Mouse (Mus musculus) heart, postnatal 14 days (tissue): ENCODE measurements around the gene Gm28051. TPM values are rescaled to one million over a fixed set of nuclear protein-coding genes. Genes with fewer than 3 reads are reported as not detected.
A peak's percentile ranks its signal among the peaks of the same experiment; 100 is the strongest.

ENCODE experiments used
- DNase-seq, 2 experiments: peaks; one replicate each; pipeline ENCODE4 v3.0.0; 2021 to 2022
- intact Hi-C: fragments of 180-260 bp; cut with DNase I; formaldehyde crosslinking; loops from one replicate; pipeline ENCODE4 v1.15.1; 2025
- total RNA-seq, 2 experiments: library from RNA; stranded (reverse); gene quantifications; 2 replicates each; pipeline ENCODE4 v1.2.3; 2021

The Gm28051 gene
- total RNA-seq, 2 experiments from 2014 or later, result not detected

- intact Hi-C loops, result loop anchor here (5.0 kb wide), 1 partner anchor 133 kb away; the partner anchor contains the start of gene Btbd7
- peak; percentile 89 to 92 for DNase-seq
Measured at GRCm38 (mm10) chr12:102743589-102744574, 13.7 kb downstream of the Gm28051 start, which contains the start of the genes Moap1 and Tmem251. Gene Moap1, minus strand, starts transcription at chr12:102743661. Gene Tmem251, plus strand, starts transcription at chr12:102743762.

GRCm38 (mm10) chr12:102743036-102743588, 14.5 kb downstream of the Gm28051 start:
- no peak for DNase-seq
- intact Hi-C loops, result loop anchor here (5.0 kb wide), 1 partner anchor 134 kb away; the partner anchor contains the start of gene Btbd7

GRCm38 (mm10) chr12:102742056-102742455, 15.5 kb downstream of the Gm28051 start:
- intact Hi-C loops, result loop anchor here (5.0 kb wide), 1 partner anchor 135 kb away; the partner anchor contains the start of gene Btbd7

GRCm38 (mm10) chr12:102740285-102740684, 17.3 kb downstream of the Gm28051 start:
- no peak for DNase-seq
- intact Hi-C loops, result loop anchor here (2.0 to 5.0 kb wide), 2 partner anchors 137 to 325 kb away; partner anchors contain the start of gene Btbd7

More at GRCm38 (mm10) chr12:102742056-102742455, 15.5 kb downstream of the Gm28051 start:
- DNase-seq, result no peak

GRCm38 (mm10) chr12:102739096-102739495, 18.5 kb downstream of the Gm28051 start:
- no peak for DNase-seq
- intact Hi-C loops, result no loop called here

- peak; percentile 66 to 75 for DNase-seq
- intact Hi-C loops, result loop anchor here (5.0 kb wide), 1 partner anchor 211 kb away; no protein-coding TSS in a partner anchor
Measured at GRCm38 (mm10) chr12:102733381-102733780, 24.2 kb downstream of the Gm28051 start.

GRCm38 (mm10) chr12:102730798-102731619, 26.6 kb downstream of the Gm28051 start:
- no peak for DNase-seq
- intact Hi-C loops, result loop anchor here (5.0 kb wide), 1 partner anchor 209 kb away; no protein-coding TSS in a partner anchor

GRCm38 (mm10) chr12:102729855-102730797, 27.4 kb downstream of the Gm28051 start:
- DNase-seq, result peak; percentile 40 to 46
- intact Hi-C loops, result loop anchor here (5.0 kb wide), 1 partner anchor 208 kb away; no protein-coding TSS in a partner anchor

GRCm38 (mm10) chr12:102725761-102726175, 31.8 kb downstream of the Gm28051 start:
- intact Hi-C loops, result no loop called here
- DNase-seq, result no peak

- intact Hi-C loops, result no loop called here
- no peak for DNase-seq
Measured at GRCm38 (mm10) chr12:102725146-102725545, 32.4 kb downstream of the Gm28051 start.

GRCm38 (mm10) chr12:102723861-102724260, 33.7 kb downstream of the Gm28051 start:
- DNase-seq, result no peak
- intact Hi-C loops, result no loop called here

GRCm38 (mm10) chr12:102722966-102723365, 34.6 kb downstream of the Gm28051 start:
- DNase-seq, result no peak
- intact Hi-C loops, result no loop called here

GRCm38 (mm10) chr12:102722451-102722850, 35.1 kb downstream of the Gm28051 start:
- intact Hi-C loops, result no loop called here
- no peak for DNase-seq

- DNase-seq, result peak; percentile 27 to 56
- intact Hi-C loops, result no loop called here
Measured at GRCm38 (mm10) chr12:102719552-102720315, 37.8 kb downstream of the Gm28051 start.

GRCm38 (mm10) chr12:102714654-102715395, 42.7 kb downstream of the Gm28051 start:
- intact Hi-C loops, result no loop called here
- no peak for DNase-seq

GRCm38 (mm10) chr12:102714116-102714515, 43.4 kb downstream of the Gm28051 start:
- intact Hi-C loops, result no loop called here
- no peak for DNase-seq

GRCm38 (mm10) chr12:102713153-102713865, 44.3 kb downstream of the Gm28051 start:
- intact Hi-C loops, result no loop called here

More at GRCm38 (mm10) chr12:102713153-102713865, 44.3 kb downstream of the Gm28051 start:
- no peak for DNase-seq
